Mouse (Mus musculus) inflammation-experienced regulatory T-cells, adult 6 months (primary cell): Measurements from ENCODE around the gene Ptpn3. TPM values are rescaled to one million over a fixed set of nuclear protein-coding genes. Genes with fewer than 3 reads are reported as not detected.

Experiments
- ATAC-seq: one replicate; pipeline ENCODE4 v1.8.0; 2017
- polyA plus RNA-seq, 3 experiments: library from polyadenylated mRNA; unstranded; fragments of 100-300 nt; shearing (Covaris generic); gene quantifications; one replicate each; pipeline ENCODE4 v1.2.1; 2017

Gene Ptpn3
- polyA plus RNA-seq, 3 experiments from 2014 or later = 0.98 to 3.4 (median 2.8) TPM

DNA sequence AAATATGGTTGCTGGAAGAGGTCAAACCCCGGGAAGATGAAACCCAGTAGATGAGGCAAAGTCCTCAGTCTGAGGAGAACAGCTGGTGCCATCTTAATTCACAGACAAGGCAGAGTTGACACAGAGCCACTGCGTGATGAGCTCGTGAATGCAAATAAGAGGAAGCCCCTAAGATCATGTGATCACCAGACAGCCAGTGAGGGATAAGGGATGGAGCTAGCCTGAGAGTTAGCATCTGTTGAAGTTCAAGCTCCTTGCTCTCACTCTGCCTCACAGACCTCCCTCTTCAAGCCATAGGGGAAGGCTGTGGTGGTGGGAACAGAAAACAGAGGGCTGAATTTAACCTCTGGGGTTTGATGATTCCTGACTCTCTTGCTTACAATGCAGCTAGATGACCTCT is 136.0 kb downstream of the Ptpn3 start:
- ATAC-seq = no peak

- ATAC-seq = no peak
Measured at GRCm38 (mm10) chr4:57164578-57165210, 136.9 kb downstream of the Ptpn3 start.

DNA sequence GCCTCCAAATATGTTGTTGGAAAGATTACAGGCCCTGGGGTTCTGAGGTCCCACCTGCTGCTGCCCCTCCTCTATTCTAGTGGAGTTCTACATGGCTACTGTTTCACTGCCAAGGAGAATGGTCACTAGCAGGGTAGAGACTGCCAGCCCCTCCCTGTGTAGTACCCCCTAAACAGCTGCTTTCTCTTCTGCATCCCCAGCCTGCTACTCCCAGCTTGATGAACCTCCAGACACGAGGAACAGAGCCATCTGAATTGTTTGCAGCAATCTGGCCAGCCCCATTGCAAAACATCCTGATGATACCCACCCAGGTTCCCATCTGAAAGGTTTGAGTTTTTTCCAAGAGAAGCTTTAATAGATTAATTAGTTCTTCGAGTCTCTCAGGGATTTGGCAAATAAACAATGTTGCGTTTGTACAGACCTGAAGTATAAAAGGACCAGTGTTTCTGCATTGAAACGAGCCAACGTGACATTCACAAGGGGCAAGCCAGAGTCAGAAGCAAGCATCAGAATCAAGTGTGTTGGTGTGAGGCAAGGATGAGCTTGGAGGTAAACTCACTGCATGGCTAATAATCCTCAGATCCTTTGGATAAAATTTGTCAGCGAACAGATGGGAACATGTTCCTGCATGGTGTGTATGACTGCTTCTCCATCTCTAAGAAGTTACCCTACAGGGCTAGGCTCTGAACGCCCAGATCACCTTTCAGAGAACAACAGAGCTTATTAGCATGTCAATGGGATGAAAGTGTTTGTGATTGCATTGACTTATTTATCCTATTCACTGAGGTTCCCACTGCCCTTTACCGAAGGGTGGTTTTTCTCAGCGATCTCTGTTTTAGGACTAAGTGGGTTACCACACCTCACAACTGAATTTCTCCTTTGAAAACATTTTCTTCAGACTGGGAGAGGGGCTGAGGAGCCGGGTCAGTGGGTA is 138.6 kb downstream of the Ptpn3 start:
- ATAC-seq = no peak

GRCm38 (mm10) chr4:57160571-57160970 is 141.1 kb downstream of the Ptpn3 start:
- ATAC-seq = no peak

DNA sequence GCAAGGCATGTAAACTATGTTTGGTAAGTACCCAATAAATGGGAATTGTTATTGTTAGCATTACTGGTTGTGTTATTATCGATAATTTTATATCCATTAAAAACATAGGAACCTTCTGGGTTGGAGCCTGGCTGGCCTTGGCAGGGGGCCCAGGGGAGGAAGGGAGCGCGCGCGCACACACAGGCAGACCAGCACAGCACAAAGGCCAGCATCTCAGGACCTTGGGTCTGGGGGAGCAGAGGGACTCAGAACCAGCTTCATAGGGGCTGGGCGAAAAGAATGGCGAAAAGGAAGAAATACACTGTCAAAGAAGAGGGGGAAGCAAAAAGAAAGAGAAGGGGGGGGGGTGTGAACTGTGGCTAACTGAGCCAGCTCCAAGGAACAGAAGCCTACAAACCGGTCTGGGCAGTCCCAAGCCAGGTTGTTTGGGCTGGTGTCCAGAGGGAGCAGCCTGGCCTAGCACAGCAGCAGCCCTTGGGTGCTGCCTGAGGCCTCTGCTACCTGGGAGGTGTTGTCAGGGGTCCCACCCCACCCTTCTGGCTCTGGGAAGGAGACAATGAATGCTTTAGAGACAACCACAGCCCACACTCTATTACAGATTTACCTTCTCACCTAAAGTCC is 145.0 kb downstream of the Ptpn3 start:
- ATAC-seq = no peak

DNA sequence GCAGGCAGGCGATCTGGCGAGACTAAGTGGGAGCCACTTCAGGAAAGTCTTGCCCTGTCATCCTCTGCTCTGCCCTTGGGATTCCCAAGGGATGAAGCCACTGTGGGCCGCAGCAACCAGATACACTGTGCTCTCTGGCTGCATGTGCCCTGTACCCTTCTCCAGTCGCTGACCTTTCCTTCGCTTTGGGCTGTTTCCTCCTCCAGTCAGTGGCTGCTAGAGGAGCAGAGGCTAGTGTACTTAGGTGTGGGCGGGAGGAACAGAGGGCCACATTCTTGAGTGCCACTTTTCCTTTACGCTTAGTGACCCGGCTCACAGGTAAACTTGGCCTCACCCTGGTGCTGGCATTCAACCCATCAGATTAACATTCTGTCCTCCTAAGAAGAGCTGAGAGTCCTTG is 147.8 kb downstream of the Ptpn3 start:
- no peak for ATAC-seq

DNA sequence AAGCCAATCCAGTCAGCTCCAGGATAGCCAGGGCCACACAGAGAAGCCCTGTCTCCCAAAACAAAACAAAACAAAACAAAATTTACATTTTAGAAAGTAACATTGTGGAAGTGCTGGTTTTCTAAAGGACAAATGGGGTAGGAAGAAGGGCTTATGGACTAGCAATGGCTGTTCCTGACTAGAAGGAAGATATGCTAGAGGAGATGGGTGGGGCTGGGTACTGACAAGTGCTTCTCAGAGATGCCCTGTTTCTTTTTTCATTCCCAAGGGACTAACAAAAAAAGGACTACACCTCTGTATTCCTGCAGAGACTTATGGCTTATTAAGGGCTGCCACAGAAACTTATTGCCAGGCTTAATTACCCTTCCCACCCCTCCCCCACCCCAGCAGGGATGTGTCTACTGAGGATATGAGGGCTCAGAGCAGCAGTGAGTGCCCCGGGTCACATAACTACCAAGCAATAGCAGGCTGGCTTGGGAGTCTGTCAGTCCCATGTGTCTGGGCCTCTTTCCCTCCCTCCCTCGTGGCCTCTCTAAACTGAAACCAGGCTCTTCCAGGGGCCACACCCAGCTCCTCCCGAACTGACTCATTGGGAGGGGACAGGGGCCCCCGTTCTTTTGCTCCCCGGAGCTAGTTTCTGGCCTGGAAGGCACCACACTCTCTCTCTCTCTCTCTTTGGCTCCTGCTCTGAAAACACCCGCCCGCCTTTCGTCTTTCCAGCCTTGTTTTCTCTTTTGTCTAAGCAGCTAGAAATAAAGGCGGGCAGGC is 148.4 kb downstream of the Ptpn3 start:
- ATAC-seq = no peak

DNA sequence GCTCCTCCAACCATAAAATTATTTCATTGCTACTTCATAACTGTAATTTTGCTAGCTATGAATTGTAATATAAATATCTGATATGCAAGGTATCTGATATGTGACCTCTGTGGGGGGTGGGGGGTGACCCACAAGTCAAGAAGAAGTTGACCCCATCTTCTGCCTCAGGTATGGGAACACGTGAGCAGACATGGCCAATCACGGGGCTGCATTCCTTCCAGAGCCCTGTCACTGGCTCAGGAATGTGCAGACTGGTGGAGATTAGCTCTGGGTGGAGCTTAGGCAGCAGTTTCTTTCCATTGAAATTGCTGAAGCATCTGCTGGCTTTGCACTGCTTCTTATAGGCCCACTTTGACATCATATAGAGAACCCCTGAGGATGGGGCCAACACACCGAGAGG is 153.5 kb downstream of the Ptpn3 start:
- no peak for ATAC-seq

- ATAC-seq = peak; percentile 75
Measured at GRCm38 (mm10) chr4:57143026-57143937, 158.4 kb downstream of the Ptpn3 start, which contains the start of gene Epb41l4b. Gene Epb41l4b, minus strand, starts transcription at chr4:57143437.

- no peak for ATAC-seq
Measured at GRCm38 (mm10) chr4:57142374-57143025, 159.1 kb downstream of the Ptpn3 start.

- ATAC-seq = no peak
Measured at GRCm38 (mm10) chr4:57141908-57142361, 159.7 kb downstream of the Ptpn3 start.

DNA sequence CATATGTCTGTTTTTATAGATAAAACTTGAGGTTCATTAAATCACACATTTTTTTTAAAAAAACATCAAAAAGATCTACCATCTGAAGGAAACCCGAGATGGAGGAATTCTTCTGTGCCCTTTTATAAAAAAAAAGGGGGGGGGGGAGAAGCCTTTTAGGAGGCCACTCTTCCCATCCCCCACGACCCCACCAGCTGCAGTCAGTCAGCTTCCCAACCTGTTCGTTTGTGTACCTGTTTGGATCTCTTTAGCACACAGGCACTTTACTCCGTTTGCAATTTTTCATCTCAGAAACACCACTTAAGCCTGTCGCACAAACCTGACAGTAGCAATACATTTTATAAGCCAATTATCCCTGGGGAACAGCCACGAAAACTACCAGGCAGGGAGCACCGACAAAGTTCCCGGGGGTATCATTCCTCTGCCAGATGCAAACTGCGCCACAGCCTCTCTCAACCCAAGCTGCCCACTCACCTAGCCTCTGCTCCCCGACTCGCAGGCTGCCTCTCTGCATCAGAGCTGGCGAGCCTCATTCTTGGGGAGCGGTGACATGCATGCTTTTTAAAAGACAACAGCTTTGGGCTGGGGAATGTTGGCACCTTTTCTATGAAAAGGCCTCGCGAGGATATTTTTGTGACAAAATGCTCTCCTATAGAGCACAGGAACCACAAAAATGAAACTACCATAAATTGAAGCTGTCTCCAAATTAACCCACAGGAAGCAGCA is 160.5 kb downstream of the Ptpn3 start:
- no peak for ATAC-seq

Other genes starting within 250 kb of the Ptpn3 start
- not detected for gene Epb41l4b, start 158.4 kb downstream of the Ptpn3 start, polyA plus RNA-seq
- gene Palm2, start 132.4 kb upstream of the Ptpn3 start, polyA plus RNA-seq = not detected